Mouse (Mus musculus) cerebellum, adult (tissue): ENCODE results near the gene Plgrkt.
A peak's percentile ranks its signal among the peaks of the same experiment; 100 is the strongest.

Source experiments
- ATAC-seq: cut with Nextera tagmentation; 2 replicates; pipeline ENCODE4 v1.9.2; 2017; ENCODE audit warnings: mild to moderate bottlenecking, moderate library complexity, mixed read lengths; ENCODE audit not compliant: insufficient number of reproducible peaks, low FRiP score, low TSS enrichment

Plgrkt gene

DNA sequence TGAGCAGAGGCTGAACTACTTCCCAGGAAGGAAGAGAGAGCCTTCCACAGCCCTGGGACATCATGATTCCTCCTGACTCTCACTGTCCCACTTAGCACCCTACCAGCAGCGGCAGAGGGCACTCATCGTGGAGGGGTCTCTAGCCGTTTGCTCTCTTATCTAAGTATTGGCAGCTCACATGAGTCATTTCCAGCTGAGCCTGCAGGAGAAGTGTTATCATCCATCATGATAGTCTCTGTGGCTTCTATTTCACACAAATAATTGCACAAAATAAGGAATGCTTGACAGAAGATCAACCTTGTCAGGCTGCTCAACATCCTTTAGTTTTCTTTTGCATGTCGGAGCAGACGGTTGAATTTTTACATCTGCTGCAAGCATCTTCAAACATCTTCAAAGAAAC is 6.9 kb downstream of the Plgrkt start:
- ATAC-seq, result no peak

DNA sequence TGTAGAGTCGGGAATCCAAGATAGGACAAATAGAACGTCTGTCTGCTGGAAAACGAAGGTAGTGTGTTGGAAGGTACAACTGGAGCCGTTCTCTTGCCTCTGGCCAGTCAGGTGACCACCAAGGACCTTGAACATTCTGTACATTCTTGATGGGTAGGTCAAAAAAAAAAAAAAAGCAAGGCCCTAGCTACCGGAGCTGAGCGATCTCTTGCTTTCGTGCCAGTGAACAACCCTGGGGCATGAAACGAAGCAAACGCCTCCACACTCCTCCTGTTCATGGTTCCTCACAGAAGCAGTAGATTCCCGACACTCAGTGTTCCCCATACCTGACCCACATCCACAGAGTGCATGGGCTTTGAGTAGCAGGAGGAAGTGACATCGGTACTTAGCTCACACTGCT is 10.9 kb downstream of the Plgrkt start:
- no peak for ATAC-seq

DNA sequence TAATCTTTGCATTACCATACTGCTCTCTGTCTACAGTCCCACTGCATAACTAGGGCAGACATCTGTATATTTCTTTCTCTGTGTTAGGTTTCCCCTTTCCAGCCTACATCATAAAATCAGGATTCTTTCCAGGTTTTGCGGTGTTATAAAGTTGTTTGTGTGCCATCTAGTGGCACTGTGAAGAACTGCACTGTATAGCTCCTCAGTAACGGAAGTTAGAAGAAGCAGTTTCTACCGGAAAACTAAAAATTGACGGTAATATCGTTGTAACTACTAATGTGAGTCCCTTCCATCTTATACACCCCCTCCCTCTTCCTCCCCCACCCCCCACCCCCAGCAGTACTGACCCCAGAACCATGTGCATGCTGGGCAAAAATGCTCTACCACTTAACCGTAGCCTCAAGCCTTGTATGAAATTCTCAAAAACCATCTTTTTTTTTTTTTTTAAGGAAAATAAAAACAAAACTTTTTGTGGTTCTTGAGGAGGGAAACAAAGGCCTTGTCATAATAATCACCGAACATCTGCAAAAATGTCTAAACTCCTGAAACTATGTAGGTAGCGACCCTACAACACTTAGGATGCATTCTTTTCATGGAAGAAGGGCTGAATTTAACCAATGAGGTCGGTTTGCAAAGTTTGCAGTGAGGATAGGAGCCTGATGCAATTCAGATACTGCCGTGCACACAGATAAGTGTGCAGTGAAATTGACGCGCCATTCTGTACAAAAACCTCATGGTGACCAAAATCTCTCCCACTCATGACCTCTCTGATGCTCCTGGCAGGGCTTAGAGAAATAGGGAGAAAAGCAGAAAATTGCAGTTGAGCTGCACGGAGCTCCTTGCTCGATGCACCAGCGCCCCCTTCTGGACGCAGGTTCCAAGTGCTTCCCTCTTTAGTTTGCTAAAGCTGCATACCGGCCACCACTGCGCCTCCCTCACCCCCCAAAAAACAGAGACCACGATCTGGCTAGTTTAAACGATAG is 12.0 kb downstream of the Plgrkt start:
- ATAC-seq, result peak; percentile 83

DNA sequence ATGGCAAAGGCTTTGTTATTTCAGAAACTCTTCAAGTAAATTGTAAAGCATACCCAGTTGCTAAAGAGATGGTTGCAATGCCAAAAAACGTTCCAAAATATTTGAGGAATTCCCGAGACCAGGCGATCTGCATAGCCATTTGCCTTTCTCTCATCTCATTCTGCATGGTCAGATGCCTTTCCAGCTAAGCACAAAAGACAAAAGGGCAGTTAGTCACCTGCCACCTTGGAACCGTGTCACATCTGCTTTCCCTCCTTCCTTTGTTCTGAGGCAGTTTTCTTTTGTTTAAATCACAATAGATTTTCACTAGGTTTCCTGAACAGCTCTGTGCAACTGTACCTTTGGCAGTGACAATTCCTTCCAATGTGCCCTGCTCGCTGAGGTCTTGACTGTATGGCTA is 16.2 kb downstream of the Plgrkt start:
- ATAC-seq, result no peak

DNA sequence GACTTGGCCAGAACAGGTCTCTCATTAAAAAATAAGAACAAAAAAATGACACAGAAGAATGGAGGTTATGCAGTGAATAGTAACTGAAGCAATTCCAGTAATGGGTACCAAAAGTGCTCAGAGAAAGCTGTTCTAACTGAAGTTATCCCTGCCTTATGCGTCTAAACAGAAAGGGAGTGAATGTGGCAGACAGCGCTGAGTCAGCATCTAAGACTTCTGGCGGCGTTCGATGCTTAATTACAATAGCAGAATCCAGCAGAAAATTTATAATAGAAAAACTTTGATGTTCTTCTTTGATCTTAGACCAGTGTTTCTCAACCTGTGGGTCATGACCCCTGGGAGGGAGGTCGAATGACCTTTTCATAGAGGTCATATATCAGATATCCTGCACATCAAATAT is 21.6 kb downstream of the Plgrkt start:
- ATAC-seq, result no peak

DNA sequence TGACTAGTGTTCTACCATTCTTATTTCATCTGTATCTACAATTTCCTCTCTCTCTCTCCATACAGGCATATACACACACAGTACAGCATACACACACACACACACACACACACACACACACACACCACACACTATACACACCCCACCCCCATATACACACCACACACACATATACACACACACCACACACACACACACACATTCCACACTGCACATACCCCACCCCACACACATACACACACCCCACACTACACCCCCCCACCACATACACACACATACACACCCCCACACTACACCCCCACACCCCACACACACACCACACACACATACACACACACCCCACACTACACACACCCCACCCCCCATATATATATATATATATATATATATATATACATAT is 22.3 kb downstream of the Plgrkt start:
- ATAC-seq, result no peak

DNA sequence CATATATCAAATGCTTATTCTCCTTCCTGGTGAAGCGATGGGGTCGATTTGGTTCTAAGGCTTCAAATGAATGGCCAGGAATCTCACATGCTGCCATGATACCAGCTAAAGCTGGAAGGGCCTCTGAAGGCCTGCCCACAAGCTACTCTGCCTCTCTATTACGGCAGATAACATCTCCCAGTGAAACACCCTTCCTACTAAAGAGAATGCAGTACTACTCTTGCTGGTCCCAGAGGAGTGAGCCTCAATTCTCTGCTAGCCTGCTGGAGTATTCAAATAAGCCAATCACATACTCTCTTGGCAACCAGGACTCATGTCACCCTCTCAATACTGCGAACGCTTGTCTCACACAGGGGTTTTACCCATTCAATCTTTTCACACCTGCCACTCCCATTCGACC is 24.9 kb downstream of the Plgrkt start:
- ATAC-seq, result no peak

DNA sequence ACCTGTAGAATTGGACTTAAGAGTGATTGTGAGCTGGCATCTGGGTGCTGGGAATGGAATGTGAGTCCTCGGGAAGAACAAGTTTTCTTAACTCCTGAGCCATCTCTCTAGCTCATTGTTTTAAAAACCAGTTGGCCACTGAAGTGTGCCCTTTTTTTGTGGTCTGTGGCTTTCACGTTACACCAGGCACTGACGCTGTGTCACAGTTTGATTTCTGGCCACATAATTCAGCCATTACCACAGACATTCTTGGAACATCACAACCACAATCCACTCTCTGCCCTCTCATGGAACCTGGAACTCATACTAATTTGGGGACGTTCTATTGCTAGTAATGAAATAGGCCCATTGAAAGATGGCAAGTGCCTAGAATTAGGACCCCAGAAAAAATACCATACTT is 26.2 kb downstream of the Plgrkt start:
- ATAC-seq, result no peak

DNA sequence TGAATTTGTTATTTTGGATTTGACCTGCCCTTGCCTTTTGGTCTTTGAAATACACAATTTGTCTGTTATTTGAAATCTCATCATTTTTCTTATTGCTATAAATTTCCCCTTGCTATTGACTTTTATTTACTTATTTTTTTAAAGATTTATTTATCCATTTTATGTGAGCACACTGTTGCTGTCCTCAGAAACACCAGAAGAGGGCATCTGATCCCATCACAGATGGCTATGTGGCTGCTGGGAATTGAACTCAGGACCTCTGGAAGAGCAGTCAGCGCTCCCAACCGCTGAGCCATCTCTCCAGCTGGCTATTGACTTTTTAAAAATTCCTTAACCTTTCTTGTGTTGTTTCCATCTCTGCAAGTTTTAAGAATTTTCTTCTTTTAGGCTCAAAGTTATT is 30.6 kb downstream of the Plgrkt start:
- ATAC-seq, result no peak

DNA sequence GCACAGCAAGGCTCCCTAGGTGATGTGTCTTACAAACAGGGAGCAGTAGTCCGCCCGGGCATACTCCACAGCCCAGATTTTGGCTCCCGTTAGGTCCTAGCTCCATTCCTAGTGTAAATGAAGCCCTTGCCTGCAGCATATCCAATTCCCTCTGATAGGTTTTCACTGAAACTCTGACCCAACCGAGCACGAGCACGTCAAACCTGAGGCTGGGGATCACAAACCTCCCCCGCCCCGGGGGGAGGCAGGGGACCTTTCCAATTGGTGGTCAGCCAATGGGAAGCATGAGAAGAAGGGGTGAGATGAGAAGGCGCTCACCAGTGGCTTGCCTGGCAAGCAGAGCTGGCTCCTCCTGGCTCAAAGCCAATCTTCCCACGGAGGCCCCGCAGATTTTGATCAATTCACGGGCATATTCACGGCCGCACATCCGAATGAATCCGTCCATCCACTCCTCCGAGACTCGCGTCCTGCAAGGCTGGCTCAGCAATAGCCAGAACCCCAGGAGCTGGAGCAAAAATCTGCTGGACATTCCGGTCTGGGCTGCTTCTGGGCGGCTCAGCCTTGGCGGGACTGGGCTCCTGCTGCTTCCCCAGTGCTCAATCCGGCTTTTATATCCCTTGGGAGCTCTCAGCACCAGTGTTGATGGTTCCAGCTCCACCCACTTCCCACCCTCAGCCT is 33.0 kb downstream of the Plgrkt start, which contains the start of gene Rln1:
Gene Rln1, minus strand, starts transcription at position 603 of the 678 bp plus-strand sequence.
- peak; percentile 76 for ATAC-seq

DNA sequence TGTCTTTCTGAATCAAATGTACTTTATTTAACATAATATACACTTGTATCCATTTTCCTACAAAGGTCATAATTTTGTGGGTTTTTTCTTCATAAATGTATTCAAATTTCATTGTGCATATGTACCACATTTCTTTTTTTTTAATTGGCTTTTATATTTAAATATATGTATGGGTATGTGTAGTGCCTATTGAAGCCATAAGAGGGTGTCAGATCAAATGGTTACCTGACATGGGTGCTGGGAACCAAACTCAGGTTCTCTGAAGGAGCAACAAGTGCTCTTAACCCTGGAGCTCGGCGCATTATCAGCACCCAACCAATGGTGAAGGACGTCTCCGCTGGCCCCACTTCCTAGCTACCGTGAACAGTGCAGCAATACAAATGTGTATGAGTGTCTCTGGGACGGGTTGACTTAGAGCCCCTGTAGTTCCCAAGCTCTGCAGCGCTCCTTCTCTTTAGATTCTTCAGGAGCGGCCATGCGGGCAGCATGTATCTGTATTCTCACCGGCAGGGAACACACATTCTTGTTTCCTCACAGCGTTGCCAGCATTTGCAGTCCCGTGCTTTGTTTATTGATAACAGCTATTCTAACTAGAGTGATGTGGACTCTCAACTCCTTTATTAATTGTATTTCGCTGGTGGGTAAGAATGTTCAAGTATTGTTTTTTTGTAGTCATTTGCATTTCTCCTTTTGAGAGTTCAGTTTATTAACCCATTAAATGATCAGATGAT is 40.2 kb downstream of the Plgrkt start:
- ATAC-seq, result no peak

DNA sequence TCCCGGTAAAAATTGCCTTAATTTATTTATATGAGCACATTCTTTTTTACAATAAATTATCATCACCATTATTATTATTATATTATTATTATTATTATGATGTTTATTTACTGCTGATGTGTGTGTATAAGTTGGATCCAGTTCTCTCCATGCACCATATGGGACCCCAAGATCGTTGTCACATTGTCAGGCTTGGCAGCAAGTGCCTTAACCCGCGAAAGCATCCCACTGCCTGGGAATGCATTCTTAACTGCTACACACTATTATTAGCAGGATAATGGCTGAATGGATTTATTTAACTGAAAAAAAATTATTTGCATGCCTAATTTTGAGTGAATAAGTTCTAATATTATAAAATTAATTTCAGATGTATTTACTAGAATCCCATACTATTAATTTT is 40.8 kb downstream of the Plgrkt start:
- no peak for ATAC-seq

DNA sequence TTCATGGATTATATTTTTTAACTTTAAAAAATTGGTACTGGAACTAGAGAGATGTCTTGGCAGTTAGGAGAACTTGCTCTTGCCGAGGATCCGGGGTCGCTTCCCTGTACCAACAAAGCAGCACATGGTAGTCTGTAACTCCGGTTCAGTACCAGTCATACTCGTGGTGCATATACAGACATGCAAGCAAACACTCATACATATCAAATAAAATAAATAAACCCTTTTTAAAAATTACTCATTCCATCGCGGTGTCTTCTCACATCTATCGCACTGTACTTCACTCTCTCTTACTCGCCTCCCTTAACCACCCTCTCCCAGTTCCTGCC is 41.4 kb downstream of the Plgrkt start:
- ATAC-seq, result no peak

DNA sequence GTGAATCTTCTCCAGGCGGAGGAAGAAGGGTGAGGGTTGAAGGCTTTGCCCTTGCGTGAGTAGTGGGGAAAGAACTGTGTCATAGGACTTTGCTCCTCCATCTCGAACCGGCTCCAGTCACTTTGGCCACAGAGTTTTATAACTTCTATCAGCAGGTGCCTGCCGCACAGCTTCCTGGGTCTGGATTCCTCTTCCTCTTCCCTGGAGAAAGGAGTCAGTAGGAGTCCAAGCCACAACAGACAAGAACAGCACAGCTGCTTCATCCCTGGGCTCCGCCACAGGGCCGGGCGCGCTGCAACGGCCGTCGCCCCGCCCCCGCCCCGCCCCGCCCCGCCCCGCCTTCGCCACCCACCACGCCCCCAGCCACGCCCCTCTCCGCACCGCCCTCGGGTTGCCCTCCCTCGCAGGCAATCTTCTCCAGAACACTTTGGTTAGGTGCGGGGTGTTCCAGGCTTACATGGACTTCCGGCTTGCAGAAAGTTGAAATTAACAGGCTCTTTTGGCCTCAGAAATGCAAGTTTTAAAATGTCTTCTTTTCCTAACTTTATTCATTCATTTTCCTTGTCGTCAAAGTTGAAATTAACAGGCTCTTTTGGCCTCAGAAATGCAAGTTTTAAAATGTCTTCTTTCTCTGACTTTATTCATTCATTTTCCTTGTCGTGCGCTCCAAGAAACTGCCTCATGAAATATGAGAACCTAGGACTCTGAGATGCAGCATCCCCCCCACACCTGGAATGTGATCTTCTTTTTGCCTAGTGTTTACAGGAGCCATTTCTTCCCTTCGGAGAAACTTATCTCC is 41.9 kb downstream of the Plgrkt start, which contains the start of gene Insl6:
Gene Insl6, minus strand, starts transcription at position 304 of the 799 bp plus-strand sequence.
- no peak for ATAC-seq

DNA sequence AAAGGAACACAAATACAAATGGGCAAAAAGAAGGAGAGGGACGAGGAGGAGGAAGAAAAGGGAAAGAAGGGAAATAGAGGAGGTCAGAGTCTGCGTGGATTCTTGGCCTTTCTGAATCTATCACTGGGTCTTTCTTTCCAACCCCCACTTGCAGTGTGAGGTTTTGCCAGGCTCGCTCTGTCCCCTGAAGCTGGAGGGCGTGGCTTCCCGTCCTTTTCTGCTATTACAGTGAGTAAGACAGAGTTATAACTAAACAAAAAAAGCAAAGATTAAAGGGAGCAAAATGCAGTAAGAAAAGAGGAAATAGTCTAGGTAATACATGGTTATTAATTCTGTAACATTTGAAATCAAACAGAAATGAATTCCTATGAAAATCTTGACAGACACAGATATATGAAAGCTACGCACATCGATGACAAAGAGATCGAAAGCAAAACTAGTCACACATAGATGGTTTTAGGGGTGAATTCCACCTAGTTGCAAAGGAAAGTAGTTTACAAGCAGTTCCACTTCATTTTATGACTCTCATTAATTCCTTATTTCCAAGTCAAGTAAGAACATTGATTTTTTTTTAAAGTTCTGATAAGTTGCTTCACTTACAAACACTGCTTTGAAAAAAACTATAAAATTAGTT is 43.7 kb downstream of the Plgrkt start:
- ATAC-seq, result no peak

DNA sequence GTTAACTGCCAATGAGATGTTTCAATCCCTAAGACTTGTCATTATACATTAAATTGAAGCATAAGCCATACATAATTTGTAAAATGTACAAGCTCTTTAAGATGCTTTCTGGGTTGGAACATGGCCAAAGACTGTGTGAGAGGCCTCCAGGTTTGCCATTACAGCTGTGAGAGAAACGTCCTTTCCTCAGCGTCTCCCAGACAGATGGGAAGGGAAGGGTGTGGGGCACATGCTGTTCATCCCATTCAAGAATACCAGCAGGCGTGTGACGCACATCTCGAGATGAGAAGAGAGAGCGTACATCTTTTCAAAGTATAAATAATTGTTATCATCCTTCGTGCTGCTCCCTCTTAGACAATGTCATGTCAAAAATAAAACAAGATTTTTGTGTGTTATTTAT is 54.5 kb downstream of the Plgrkt start:
- no peak for ATAC-seq

DNA sequence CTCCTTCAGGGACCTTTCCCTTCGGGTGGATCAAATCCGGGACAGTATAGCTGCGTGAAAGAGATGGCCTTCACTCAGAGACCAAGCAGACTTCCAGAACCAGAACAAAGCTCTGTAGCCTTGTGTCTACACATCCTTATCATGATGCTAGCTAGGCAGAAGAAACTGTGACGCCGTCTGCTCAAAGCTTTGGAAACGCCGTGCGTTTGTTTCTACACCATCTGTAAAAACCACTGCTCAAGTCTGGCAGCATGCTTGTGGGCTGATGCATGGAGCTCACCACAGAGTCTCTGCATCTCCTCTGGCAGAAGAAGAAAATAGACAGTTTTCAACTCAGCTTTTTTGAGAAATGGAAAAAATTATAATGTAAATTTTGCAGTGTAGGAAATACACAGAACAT is 55.4 kb downstream of the Plgrkt start:
- no peak for ATAC-seq

DNA sequence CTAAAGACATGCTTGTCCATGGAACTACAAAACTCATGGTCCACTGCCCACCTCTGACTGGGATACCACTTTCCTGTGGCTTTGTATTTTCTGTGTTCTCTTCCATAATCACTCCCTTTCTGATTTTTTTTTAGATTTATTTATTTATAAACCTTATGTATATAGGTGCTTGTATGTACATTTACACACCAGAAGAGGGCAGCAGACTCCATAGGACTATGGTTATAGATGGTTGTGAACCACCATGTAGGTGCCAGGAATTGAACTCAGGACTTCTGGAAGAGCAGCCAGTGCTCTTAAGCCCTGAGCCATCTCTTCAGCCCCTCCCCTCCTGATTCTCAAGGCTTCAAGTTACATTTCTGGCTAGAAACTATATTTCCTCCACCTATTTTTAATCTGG is 58.4 kb downstream of the Plgrkt start:
- ATAC-seq, result no peak

DNA sequence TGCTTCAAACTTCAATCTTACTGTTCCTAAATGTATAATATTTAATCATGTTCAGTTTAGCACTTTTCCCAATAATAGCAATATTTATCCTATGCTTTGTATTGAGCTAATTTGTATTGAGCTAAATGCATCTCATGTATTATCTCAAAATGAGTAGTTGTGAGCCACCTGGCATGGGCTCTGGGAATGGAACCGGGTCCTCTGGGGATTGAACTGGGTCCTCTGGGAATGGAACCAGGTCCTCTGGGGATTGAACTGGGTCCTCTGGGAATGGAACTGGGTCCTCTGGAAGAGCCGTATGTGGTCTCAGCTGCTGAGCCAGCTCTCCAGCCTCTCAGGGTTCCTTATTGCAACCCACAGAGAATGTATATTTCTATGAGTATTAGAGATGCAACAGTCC is 65.1 kb downstream of the Plgrkt start:
- no peak for ATAC-seq

DNA sequence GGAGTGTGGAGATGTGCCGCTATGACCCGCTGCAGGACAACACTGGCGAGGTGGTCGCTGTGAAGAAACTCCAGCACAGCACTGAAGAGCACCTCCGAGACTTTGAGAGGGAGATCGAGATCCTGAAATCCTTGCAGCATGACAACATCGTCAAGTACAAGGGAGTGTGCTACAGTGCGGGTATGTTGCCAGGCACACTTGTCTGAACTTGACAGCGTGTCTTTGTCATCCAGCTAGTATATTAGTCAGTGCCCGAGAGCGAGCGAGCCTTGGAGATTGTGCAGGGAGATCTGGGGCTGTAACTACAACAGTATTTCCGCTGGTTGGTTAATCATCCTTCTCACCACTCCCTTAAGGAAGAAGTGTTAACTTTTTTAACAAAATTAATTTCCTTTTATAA is 66.3 kb downstream of the Plgrkt start:
- ATAC-seq, result no peak
